Mouse (Mus musculus): Measurements from ENCODE around the gene Simc1.

DNA sequence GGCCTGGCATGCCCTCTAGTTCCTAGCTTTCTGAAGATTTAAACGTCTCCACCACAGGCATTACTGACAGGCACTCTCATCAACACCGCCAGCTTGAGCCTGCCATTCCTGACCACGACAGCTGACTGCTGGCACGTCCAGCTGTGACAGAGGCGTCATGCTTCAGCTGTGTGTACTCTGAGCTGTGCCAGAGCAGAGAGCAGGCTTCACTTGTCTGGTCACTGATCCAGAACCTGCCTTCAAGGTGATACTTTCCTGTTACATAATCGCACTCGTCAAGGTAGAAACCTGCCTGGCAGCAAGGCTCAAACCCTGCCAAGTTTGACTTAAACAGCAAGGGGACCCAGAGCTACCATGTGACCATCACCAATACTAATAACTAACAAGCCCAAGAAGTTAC, 59.0 kb downstream of the Simc1 start:
- TF ChIP-seq TAL1 (IDR thresholded peaks at IDR 0.05; ENCODE audit: low read length) (no peak), GATA1 (IDR thresholded peaks at IDR 0.05; ENCODE audit: low read length) (no peak)
